Mouse (Mus musculus) common myeloid progenitor, adult 5-6 weeks (primary cell): ENCODE results near the gene Oat. TPM values are rescaled to one million over a fixed set of nuclear protein-coding genes. Genes with fewer than 3 reads are reported as not detected.

Experiments used
- ATAC-seq: replicated peaks from 2 replicates; pipeline ENCODE4 v1.8.0; 2016; ENCODE audit warnings: low read depth, mild to moderate bottlenecking, moderate TSS enrichment, inconsistent platforms; ENCODE audit not compliant: poor library complexity, severe bottlenecking
- total RNA-seq: library from RNA; stranded (forward); fragments of 200-1000, 187-1606 nt; gene quantifications from 2 replicates; pipeline ENCODE4 v1.2.3, GENCODE M21; 2017

The Oat gene
- total RNA-seq, 1 experiment from 2014 or later: 117 TPM

GRCm38 (mm10) chr7:132595787-132596186, 19.6 kb upstream of the Oat start:
- ATAC-seq: peak; percentile 31; the same call in 1 of the 2 replicates

GRCm38 (mm10) chr7:132594325-132594724, 18.1 kb upstream of the Oat start:
- ATAC-seq: no peak

GRCm38 (mm10) chr7:132593762-132594161, 17.6 kb upstream of the Oat start:
- ATAC-seq: no peak

- ATAC-seq: no peak
These were observed 13.4 kb upstream of the Oat start for GRCm38 (mm10) chr7:132589610-132590009.

GRCm38 (mm10) chr7:132587167-132587566, 11.0 kb upstream of the Oat start:
- ATAC-seq: no peak

GRCm38 (mm10) chr7:132585695-132586491, 9.7 kb upstream of the Oat start:
- ATAC-seq: no peak

- no peak for ATAC-seq
These were observed 5.2 kb upstream of the Oat start for GRCm38 (mm10) chr7:132581441-132581840.

- no peak for ATAC-seq
These were observed 4.3 kb upstream of the Oat start for GRCm38 (mm10) chr7:132580511-132580910.

GRCm38 (mm10) chr7:132576891-132577290, 693 bp upstream of the Oat start:
- no peak for ATAC-seq

- peak; percentile 86 for ATAC-seq
These were observed 575 bp downstream of the Oat start for GRCm38 (mm10) chr7:132575623-132576022.

- no peak for ATAC-seq
These were observed 1.6 kb downstream of the Oat start for GRCm38 (mm10) chr7:132574646-132575045.

- no peak for ATAC-seq
These were observed 3.0 kb downstream of the Oat start for GRCm38 (mm10) chr7:132573205-132573604.

GRCm38 (mm10) chr7:132572738-132573137, 3.5 kb downstream of the Oat start:
- ATAC-seq: no peak

- ATAC-seq: no peak
These were observed 4.7 kb downstream of the Oat start for GRCm38 (mm10) chr7:132571481-132571880.

GRCm38 (mm10) chr7:132570071-132570470, 6.1 kb downstream of the Oat start:
- ATAC-seq: peak; percentile 43

- peak; percentile 64 for ATAC-seq
These were observed 7.4 kb downstream of the Oat start for GRCm38 (mm10) chr7:132568817-132569216.

GRCm38 (mm10) chr7:132565831-132566230, 10.4 kb downstream of the Oat start:
- ATAC-seq: no peak

- ATAC-seq: no peak
These were observed 16.9 kb downstream of the Oat start for GRCm38 (mm10) chr7:132559138-132559766.

- 0 out of 2 replicates have a peak, but pooled peaks have one; percentile 8 for ATAC-seq
These were observed 18.0 kb downstream of the Oat start for GRCm38 (mm10) chr7:132558141-132558736.

- no peak for ATAC-seq
These were observed 19.6 kb downstream of the Oat start for GRCm38 (mm10) chr7:132556575-132556974.

- ATAC-seq: no peak
These were observed 20.3 kb downstream of the Oat start for GRCm38 (mm10) chr7:132555911-132556310.
